Mouse (Mus musculus) adrenal gland, adult (tissue): ENCODE results near the gene Plbd2.

Experiments used
- DNase-seq, 2 experiments: peaks; one replicate each; pipeline ENCODE4 v3.0.0; 2022 to 2023; ENCODE audit warnings: low spot score in 1 of 2; ENCODE audit not compliant: inconsistent age in 2 of 2

Plbd2 gene

DNA sequence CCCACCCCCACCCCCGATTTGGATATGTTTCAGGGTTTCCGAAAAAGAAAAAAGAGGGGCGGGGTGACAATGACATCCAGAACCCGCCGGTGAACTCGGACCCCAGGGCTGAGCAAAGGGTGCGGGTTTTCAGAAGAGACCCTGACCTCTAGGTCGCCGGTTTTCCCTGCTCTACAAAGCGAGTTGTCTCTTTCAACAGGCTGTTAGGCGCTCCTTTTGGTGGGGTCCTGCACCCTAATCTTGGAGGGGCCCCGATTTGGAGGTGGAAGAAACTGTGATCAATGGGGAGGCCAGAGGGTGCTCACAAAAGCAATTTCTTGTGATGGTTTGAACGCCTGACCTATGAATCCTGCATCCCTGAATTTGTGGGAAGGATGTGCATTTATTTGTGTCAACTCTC lies 65.0 kb downstream of the Plbd2 start:
- DNase-seq, result no peak

DNA sequence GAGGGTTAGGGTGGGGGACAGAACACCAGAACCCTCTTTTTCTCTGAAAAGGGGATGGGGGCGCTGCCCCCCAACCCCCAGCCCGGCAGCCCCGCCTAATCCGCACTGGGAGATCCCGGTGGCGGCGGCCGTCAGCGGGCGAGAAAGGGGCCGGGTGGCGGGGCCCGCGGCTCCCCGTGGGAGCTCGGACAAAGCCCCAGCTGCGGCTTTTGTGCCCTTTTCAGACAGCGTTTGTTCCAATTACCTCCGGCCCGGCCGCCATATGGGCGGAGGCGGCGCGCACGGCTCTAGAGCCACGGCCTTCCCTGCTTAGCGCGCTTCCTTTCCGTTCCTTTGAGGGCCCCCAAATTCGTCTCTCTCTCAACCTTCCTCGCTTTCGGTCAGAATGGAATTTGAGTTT lies 65.4 kb downstream of the Plbd2 start:
- no peak for DNase-seq

DNA sequence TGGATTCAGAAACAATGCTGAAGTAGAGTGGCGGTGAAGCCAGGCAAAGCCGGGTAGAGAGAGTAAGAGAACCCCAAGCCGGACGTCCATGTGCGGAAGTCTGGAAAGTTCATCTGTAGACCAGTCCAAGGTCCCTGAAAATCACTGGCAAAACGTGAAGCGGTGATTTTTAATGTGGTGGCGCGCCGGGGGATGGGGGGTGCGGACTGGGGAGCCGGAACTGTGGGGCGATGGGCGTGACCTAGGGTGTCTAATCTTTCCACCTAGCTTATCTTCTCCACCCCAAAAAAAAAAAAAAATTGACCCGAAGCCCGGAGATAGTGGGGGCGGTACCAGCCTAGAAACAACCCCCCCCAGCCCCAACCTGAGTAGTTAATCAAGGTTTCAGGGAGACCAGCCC lies 65.9 kb downstream of the Plbd2 start:
- no peak for DNase-seq

DNA sequence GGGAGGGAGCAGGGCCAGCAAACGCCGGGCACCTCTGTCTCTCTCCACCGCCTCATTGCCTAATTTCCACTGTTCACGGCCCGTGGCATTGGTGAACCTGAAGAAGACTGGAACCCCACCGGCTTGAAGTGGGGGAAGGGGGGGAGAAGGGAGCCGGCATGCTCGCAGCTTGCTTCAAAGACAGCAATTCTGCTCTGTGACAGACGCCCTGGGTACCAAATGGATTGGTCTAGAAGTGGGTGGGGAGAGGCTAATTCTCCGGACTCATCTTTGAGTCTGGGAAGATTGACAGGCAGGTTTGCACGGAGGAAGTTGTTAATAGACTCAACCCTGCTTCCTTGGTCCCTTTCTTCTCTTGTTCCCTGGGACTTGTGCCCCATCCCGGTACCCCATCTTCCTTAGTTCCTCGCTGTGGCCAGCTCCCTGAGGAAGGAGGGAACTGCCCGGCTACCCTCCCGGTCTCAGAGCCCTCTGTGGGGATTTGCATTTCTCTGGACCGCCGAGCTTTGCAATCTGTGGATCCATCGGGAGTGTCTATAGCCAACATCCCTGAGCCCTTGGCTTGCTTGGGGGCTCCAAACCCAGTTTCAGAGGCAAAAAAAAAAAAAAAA lies 66.4 kb downstream of the Plbd2 start:
- DNase-seq, result no peak

DNA sequence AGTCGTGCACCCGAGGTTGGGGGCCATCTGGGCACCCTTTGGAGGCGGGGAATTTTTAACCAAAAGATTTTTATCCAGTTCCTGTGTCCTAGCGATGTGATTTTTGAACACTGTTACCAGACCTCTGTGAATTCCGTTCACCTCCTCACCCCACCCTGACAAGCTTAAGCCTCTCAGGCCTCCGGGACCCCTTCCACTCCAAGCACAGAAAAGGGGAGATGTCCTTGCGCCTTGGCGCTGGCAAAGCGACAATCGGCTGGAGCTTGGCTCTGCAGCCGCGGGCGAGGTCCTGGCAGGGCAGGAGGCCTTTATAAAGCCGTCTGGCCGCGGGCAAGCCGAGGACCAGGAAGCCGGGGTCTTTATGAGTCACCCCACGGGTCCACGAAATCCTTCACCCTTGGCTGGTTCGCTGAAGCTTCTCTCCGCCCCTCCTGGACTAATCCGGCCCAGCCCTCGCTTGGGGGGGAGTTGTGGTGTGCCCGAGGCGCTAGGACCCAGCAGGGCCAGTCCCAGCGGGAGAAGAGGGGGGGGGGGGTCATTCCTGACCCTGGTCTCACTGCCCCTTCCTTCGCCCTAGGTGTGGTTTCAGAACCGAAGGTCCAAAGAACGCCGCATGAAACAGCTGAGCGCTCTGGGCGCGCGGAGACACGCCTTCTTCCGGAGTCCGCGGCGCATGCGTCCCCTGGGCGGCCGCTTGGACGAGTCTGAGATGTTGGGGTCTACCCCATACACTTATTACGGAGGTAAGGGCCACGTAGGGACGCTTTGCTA lies 67.5 kb downstream of the Plbd2 start:
- no peak for DNase-seq

DNA sequence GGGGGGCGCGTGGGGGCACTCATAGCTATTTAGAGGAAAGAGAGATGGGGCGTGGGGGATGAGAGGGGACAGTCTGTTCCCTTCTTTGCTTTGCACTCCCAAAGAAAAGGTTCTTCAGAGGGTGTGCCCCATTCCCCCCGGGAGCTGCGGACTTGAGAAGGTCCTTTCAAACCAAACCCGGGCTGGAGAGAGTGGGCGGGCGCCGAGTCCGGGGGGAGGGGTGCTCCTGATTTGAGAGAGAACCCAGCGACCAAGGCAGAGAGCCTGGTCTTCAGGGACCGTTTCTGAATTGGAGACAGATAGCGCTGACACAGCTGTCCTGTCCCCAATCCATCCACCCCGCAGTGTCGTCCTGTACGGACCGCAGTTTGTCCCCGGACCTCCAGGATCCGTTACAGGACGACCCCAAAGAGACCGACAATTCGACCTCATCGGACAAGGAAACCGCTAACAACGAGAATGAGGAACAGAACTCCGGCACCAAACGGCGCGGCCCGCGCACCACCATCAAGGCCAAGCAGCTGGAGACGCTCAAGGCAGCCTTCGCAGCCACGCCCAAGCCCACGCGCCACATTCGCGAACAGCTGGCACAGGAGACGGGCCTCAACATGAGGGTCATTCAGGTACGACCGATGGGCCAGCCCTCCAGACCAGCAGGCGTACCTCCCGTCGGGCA lies 68.3 kb downstream of the Plbd2 start:
- no peak for DNase-seq

DNA sequence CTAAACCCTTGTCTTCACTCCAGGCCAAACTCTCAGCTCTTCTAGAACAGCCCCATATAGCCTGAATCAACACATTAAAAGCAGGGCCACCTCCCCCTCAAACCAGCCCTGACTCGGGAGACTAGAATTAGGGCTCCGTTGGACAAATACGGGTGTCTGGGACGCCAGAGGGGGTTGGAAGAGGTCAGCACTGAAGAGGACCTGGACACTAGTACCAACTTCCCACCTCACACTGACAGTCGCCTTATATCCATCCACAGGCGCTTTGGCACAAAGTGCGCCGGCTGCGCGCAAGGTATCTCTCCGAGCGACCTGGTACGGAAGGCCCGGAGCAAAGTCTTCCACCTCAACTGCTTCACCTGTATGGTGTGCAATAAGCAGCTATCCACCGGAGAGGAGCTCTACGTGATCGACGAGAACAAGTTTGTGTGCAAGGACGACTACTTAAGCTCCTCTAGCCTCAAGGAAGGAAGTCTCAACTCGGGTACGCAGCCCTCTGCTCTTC lies 69.1 kb downstream of the Plbd2 start:
- DNase-seq, result no peak
